Mouse (Mus musculus) cerebellum, postnatal 36 days (tissue): Measurements from ENCODE around the gene Clip2.

Experiments used
- DNase-seq, 2 experiments: peaks; one replicate each; pipeline ENCODE4 v3.0.0; 2021 to 2022; ENCODE audit warnings: mixed read lengths in 2 of 2

Gene Clip2

DNA sequence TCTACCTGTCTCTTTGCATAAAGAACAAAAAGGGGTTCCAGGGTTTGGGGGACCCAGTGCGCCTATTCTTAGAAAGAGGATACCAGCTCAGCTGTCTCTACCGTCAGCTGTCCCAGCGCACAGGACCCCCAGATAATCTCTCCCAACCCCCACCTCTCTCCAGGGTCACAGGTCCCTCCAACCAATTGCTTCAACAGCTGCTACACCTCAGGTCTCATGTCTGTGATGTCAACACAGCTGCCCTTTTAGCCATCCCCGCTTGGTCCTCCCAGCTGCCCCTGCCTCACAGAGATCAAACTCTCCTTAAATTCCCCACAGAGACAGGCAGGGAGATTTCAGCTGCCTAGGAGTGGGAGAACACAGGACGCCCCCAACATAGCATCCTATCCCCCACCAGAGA is 28.5 kb downstream of the Clip2 start:
- DNase-seq: no peak

DNA sequence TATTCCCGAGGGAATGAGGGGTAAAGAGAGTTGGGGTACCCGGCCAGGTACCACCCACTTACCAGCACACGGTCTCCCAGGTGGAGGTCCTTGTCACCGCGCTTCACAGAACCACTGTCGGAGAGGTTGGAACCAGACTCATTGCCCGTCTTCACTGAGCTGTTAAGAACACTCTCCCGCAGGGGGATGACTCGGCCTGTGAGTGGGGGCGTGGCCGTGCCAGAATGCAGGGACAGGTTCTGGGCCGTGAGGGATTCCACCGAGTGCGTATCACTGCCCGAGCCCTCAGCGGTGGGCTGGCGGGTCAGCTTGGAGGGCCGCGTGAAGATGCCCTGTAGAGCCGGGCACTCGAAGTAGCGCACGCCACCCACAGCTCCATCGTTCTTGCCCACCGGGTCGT is 29.7 kb downstream of the Clip2 start:
- no peak for DNase-seq

DNA sequence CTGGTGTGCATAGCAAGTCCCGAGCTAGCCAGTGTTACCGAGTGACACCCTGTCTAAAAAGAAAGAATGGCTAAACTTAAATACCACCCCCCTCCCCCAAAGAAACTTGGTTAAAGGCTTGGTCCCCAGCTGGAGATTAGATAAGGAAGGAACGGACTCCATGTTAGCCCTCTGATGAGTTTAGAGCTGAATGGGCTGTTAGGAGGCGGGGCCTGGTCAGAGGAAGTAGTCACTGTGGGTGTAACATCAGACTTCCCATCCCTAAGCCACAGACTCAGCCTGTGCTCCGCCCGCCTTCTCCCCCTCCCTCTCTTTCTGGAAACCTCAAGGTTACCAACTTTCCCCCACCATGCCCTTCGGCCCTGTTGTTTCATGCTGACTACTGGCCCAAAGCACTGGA is 30.4 kb downstream of the Clip2 start:
- no peak for DNase-seq

DNA sequence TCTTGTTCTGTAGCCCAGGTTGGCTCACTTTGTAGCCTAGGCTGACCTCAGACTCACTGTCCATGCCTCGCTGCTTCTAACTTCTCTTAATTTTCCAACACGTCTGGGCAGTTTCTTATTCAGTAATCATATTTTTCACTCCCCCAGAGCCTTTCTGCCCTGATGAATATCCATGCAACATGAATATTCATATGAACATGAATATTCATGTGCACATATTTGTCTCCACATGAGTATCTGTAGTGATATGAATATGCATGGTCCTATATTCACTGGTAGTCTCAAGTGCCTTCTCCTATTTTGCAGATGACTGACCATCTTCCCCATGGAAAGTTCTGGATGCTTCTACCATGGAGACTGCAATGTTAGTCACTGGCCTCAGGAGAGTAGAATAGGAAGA is 31.1 kb downstream of the Clip2 start:
- no peak for DNase-seq

DNA sequence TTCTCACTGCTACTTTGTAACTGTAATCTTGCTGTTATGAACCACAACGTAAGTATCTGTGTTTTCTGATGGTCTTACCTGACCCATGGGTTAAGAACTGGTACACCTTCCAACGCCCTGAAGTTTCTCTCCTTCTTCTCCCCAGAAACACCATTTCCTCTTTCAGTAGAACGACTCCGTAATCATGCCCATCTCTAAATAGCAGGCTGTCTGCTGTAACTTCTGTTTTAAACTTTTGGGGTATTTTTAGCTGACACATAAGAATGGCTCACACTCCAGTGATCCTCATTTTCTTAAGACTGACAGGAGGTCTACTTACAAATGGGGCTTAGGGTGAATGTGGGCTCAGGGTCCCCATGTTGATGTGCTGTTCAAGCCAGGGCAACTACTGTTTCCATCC is 32.1 kb downstream of the Clip2 start:
- DNase-seq: no peak

DNA sequence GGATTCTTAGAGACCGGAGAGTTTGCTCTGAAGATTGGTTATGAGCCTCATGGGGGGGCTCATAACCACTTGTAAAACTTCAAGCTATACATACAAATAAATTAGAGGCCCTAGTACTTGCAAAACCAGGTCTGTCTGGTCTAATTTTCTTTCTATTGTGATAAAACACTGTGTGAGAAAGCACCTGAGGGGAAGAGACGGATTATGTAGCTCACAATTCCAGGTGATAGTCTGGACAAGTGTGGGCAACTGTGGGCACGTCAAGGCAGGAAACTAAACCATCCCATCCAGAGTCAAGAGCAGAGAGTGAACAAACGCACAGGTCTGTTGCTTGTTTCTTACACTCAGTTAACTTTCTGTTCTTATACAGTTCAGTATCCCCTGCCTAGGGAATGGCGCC is 32.8 kb downstream of the Clip2 start:
- no peak for DNase-seq

DNA sequence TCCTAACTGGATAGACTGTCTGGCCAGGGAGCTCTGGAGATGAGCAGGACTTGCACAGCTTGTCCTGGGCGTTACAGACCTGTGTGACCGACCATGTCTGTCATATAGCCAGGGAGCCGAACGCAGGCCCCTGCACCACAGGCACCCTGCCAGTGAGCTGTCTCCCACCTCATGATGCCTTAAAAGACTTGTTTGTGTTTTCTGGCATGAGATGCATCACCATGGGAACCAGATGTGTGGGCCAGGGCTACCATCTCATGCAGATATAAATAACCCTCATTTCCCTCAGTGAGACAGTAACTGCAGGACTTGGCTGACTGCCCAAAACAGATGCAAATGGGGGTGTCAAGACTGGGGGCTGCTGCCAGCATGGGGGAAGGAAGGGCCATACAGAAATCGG is 40.1 kb downstream of the Clip2 start:
- DNase-seq: no peak

DNA sequence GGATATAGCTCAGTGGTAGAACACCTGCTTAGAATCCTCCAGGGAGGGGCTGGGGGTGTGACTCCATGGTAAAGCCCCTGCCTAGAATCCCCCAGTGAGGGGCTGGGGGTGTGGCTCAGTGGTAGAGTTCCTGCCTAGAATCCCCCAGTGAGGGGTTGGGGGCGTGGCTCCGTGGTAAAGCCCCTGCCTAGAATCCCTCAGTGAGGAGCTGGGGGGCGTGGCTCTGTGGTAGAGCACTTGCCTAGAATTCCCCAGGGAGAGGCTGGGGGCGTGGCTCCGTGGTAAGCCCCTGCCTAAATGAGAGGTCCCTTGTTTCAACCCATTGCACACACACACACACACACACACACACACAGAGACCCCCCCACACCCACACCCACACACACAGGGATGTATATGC is 42.0 kb downstream of the Clip2 start:
- no peak for DNase-seq

DNA sequence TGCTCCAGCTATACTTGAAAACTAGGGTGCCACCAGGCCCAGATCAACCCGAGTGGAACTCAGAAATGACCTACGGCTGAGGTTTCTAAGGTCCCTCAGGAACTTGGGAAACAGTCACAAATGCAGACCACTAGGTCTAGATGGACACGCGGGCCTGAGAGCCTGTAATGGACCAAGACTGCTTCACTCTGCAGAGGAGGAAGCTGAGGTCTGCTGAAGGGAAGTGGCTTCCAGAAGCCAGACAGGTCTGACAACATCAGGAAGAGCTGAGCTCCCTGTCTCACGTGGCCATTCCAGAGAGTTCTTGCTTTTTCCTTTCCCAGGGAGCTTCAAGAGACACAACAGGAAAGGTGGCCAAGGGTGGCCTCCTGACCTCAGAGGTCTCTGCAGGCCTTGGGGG is 43.3 kb downstream of the Clip2 start:
- no peak for DNase-seq

DNA sequence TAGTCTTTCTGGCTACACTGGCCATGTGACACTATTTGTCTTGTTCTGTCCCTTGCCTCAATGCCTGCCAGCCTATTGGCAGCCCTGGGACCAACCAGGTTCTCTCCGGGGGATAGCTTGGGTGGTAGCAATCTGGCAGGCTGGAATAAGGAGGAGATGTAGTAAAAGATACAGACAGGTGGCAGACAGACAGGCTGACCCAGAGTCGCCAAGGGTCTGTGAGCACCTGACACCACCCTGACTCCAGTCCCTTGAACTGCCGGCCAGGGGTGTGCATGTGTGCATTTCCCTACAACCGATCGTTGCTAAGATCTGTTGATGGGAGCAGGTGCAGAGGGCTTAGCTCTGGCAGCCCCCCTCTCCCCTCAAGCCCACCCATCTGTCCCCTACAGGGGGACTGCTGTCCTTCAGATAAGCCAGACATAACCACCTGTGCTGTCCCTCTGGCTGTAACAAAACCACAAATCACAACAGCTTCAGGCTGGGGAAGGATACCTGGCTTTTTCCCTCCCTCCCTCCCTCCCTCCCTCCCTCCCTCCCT is 44.3 kb downstream of the Clip2 start:
- no peak for DNase-seq

DNA sequence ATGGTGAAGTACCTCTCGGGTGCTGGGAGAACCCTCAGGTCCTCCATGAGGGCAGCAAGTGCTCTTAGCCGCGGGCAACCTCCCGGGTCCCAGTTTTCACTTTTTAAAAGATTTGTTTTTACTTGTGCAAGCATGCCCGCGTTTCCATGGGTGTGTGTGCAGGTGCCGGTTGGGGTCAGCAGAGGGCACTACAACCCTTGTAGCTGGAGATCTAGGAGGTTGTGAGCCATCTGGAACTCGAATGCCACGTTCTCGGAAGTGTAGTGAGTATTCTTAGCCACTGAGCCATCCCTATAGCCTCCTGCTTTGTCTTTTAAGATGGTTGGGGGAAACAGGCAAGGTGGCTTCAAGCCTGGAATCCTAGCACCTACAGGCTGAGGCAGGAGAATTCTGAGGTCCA is 44.9 kb downstream of the Clip2 start:
- peak; percentile 81 to 86 for DNase-seq

DNA sequence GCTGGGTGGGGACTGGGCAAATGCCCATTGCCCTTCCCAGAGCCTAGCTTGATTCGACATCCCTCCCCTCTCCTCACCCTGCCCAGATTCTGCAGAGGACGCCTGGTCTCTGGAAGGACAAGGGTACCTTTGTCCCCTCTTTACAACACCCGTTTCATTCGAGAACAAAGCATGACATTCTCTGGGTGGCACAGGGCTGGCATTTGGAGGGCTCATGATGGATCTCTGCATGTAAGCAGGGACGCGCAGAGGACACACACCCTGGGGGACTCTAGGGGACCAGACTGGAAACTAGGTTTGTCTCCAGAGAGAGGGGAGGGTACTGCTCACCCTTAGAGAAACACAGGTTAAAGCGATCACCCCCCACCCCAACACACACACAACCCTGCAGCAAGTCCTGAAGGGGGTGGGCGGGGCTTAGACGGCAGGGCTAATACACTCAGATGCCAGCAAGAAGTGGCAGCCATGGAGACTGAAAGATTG is 46.4 kb downstream of the Clip2 start:
- DNase-seq: no peak

DNA sequence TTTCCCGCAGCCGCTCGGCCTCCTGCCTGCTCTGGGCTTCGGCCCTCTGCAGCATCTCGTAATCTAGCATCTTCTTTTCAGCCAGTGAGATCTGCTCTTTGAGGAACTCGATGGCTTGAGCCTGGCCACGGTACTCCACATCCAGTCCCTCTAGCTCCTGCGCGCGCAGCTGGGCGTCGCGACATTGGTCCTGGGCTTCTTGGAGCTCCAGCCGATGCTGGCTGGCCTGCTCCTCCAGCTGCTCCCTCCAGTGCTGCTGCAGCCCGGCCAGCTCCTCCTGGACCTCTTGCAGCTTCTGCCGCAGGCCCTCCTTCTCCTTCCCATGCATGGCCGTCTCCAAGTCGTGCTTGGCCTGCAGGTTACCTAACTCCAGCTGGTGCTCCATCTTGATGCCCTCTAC is 49.6 kb downstream of the Clip2 start:
- DNase-seq: no peak

DNA sequence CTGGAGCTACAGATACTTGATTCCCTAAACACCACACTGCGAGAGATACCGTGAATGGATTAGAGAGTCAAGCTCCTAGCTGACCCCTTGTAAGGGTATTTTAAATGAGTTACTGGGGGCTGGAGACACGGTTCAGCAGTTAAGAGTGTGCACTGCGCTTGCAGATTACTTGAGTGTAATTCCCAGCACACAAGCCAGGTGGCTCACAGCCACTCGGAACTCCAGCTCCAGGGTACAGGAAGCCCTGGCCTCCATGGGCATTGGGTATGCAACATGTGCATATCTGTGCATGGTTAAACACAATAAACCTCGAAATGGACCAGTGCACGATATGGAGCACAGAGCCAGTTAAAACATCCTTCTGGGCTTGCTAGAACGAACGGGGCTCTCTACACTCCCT is 50.8 kb downstream of the Clip2 start:
- DNase-seq: no peak

DNA sequence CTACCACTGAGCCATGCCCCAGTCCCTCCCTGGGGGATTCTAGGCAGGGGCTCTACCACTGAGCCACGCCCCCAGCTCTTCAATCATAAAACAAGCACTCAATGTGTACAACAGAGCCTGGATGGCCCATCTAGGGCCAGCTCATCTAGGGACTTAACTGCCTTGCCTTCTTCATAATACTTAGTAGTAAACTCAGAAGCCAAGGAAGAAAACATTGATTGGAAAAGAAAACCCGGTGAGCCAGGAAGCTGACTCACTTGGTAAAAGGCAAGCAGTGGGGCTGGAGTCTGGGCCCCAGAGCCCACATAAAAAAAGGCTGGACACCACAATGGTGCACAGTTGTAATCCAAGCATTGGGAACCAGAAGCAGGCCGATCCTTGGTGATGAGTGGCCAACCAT is 51.6 kb downstream of the Clip2 start:
- no peak for DNase-seq

DNA sequence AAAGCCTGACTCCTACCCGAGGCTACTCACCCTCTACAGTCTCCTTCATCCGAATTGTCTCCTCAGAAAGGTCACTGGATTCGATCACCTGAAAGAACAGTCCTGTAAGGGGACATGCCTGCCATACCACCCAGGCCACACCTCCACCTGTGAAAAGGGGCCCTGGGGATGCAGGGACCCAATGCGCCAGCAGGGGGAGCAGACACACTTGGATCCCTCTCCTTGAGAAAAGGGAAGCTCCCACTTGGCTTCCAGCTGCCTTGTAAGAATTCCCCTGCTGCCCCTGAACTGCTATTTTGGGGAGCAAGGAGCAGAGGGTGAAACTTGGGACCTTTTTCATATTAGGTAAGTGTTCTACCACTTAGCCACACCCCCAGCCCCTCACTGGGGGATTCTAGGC is 52.2 kb downstream of the Clip2 start:
- peak; percentile 62 to 67 for DNase-seq

DNA sequence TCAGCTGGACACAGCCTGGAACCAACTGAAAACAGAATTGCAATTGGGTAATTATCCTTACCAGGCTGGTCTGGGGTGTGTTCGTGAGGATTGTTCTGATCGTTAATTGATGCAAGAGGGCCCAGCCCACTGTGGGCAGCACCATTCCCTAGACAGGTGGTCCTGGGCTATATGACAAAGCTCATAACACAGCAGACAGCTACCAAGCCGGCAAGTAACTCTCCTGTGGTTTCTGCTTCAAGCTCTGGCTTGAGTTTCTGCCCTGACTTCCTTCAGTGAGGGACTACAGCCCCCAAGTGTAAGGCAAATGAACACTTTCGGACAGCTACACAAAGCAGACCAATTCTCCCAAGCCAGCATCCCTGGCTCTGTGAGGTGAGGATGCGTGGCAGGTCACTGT is 55.2 kb downstream of the Clip2 start:
- no peak for DNase-seq

DNA sequence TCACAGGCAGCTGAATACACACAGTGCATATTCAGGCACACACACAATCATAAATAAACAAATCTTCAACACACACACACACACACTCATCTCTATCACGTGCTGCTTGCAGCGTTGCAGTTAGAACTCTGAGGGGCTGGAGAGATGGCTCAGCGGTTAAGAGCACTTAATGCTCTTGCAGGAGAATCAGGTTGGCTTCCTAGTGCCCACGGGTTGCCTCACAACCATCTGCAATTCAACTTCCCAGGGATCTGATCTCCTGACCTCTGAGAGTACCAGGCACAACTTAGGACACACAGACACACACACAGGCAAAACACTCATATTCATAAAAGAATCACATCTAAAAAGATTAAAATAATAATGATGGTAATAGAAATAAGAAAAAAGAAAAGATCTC is 56.4 kb downstream of the Clip2 start:
- DNase-seq: no peak

DNA sequence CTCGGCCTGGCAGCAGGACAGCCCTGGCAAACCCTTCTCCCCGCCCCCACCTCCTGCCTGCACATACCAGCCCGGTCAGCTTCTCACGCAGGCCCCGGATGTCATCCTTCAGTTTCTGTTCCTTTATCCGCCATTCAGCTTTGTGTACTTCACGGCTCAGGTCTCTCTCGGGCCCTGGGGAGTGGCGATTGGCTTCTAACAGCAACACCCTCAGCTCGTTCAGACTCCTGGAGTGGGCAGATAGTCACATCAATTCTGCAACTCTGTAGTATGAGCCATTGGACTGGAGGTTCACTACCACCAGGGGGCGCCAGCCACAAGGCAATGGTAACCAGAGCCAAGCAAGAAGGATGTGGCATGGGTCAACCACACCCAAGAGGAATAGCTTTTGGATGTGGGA is 58.1 kb downstream of the Clip2 start:
- peak; percentile 92 to 94 for DNase-seq

DNA sequence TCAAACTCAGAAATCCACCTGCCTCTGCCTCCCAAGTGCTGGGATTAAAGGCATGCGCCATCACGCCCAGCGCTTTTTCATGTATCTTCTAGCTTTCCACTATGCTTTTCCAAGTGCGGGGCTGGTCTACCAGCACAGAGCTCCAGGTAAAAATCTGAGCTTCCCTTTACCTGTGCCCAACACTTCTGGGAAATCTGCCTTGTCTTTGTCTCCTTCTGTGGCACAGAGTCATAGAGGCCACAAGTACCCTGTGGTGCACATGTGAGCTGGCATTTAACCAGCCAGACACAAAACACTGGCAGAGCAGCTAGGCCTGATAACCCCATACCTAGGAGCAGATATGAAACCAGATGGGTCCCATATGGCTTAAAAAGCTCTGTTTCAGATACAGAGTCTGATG is 59.3 kb downstream of the Clip2 start:
- no peak for DNase-seq

DNA sequence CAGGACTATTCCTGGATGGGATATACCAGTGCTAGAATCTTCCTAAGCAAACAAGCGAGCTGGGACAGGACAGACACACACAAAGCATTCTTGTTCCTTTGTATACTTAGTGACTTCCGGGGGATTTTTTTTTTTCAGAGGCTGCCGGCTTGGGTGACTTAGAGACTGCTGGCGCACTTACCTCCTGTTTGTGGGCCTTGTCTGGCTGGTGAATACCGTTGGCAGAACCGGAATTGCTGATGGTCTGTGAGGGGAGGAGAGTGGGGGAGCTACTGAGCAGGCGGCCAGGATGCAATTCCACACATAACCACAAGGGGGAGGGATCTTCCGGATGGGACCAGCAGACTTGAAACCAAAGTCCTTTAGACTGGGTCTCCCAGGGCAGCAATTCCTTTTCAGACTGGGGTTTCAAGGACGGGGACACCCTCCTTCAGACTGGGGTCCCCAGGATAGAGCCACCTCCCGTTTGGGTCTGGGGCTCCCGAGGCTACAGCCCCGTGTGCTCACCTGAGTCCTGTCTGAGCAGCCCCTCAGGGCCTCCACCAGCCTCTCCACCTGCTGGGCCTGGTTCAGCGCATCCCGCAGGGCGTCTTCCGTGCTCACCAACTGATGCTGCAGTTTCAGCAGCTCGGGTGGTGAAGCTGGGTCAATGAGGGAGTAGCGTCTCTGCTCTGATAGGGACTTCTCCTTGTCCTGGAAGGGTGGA is 60.4 kb downstream of the Clip2 start:
- DNase-seq: peak; percentile 77 to 79

DNA sequence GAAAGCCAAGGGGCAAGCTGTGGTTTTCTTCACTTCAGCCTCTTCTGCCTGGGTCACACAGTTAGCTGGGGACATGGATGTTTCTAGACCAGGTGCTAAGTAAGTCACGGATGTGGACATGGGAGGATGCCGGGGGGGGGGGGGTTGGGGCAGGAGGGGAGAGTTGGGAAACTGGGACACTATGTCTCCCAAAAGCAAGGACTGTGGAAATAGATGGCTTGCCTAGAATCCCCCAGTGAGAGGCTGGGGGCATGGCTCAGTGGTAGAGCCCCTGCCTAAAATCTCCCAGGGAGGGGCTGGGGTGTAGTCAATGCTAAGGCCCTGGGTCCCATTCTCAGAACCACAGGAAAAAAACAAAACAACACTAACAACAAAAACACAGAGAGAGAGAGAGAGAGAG is 61.0 kb downstream of the Clip2 start:
- DNase-seq: no peak

DNA sequence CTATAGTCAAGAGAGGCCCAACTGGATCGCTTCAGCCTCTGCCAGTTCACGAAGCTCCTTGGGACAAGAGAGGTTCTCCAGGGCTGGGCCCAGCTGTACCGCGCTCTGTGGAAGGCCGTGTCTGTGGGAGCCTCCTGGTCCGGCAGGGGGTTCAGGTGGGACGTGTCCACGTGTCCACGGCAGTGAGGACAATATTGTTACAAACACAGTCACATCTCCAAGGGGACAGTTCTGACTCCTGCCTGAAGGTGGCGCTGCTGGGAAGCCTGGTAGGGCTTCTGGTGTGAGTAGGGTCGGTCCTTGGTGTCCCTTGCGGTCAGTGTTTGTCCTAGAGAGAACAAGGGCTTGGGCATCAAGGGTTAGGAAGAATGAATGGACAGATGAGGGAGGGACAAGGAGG is 61.8 kb downstream of the Clip2 start:
- peak in 1 of 2 experiments; percentile 32 for DNase-seq

DNA sequence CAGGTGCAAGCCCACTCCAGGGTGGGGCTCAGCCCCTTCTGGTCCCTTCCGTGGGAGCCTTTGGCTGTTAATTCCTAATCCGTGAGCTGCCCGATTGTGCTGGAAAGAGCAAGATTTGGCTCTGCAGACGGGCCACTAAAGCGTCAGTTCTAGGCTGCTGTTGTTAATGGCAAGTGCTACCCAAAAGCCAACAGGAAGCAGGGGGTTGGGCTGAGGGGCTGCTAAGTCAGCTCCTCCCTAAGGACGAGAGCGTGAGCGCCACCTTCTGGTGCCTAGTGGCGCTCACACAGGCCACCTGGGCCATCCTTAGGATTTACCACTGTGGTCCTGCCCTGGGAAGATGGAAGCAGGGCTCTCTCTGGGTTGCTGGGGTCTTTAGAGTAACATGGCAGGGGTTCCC is 62.7 kb downstream of the Clip2 start:
- DNase-seq: no peak

DNA sequence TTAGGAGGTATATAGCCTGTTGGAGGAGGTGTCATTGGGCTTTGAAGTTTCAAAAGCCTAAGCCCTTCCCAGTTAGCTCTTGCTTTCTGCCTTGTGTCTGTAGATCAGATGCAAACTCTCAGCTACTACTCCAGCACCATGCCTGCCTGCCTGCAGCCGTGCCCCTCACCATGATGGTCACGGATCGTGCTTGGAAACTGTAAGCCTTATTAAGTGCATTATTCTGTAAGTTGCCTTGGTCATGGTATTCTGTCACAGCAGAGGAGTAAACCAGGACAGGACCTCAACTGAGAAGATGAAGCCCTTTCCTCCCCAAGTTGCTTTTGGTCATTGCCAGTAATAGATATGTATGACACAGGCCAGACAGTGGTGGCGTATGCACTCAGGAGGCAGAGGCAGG is 63.6 kb downstream of the Clip2 start:
- DNase-seq: no peak
